Mouse (Mus musculus) layer of hippocampus, adult 2 months (tissue): ENCODE measurements around the gene 4921517D22Rik. TPM values are rescaled to one million over a fixed set of nuclear protein-coding genes. Genes with fewer than 3 reads are reported as not detected.
A peak's percentile ranks its signal among the peaks of the same experiment; 100 is the strongest.
"Not testable (repeated sequence)": the region's sequence is repeated elsewhere in the genome, so short reads cannot be mapped to it uniquely, and the experiment has no call there.

Experiments
- DNase-seq, 2 experiments: peaks; one replicate each; pipeline ENCODE4 v3.0.0; 2022; ENCODE audit warnings: low spot score in 2 of 2
- H3K27ac ChIP-seq: fragments of 200-600 bp; 2 replicates; pipeline ENCODE4 v1.8.1; 2022
- H3K4me3 ChIP-seq: fragments of 200-600 bp; 2 replicates; pipeline ENCODE4 v1.8.1; 2022; ENCODE audit warnings: mild to moderate bottlenecking
- CTCF ChIP-seq: fragments of 200-600 bp; conservative IDR thresholded peaks from 2 replicates; pipeline ENCODE4 v1.8.1; 2022; ENCODE audit warnings: antibody characterized with exemption, mild to moderate bottlenecking, moderate library complexity
- long read RNA-seq, 2 experiments: library from polyadenylated mRNA; stranded (forward); transcript quantifications; one replicate each; pipeline ENCODE4 v2.0.0; 2021; ENCODE audit warnings: borderline mapping rate in 2 of 2
- total RNA-seq, 2 experiments: library from RNA; stranded (reverse); gene quantifications; 2 replicates each; pipeline ENCODE4 v1.2.3; 2021

Gene 4921517D22Rik
- total RNA-seq = not detected
- long read RNA-seq, experiment 1 = 0 reads
- long read RNA-seq, experiment 2 = 0 reads

GRCm38 (mm10) chr13:59694008-59694407 is at the start of gene 4921517D22Rik:
Gene 4921517D22Rik, minus strand, starts transcription at chr13:59694108.
- no peak for TF ChIP-seq CTCF
- DNase-seq = no peak
- Histone ChIP-seq H3K4me3 (no peak within 1 kb of the TSS), H3K27ac (no peak within 1 kb of the TSS)

- no peak overlapping the region for H3K27ac ChIP-seq
- TF ChIP-seq CTCF = peak; percentile 62
These were observed 47.8 kb upstream of the 4921517D22Rik start for GRCm38 (mm10) chr13:59741697-59742096.

GRCm38 (mm10) chr13:59741096-59741495 is 47.2 kb upstream of the 4921517D22Rik start:
- Histone ChIP-seq H3K4me3 (no peak overlapping the region), H3K27ac (no peak overlapping the region)
- TF ChIP-seq CTCF = no peak
- no peak for DNase-seq

More at GRCm38 (mm10) chr13:59741697-59742096, 47.8 kb upstream of the 4921517D22Rik start:
- DNase-seq = no peak
- no peak overlapping the region for H3K4me3 ChIP-seq

- H3K4me3 ChIP-seq = no peak overlapping the region
- no peak overlapping the region for H3K27ac ChIP-seq
- no peak for TF ChIP-seq CTCF
- DNase-seq = no peak
These were observed 45.5 kb upstream of the 4921517D22Rik start for GRCm38 (mm10) chr13:59739397-59739796.

- TF ChIP-seq CTCF = no peak
- no peak for DNase-seq
- no peak overlapping the region for H3K27ac ChIP-seq
- H3K4me3 ChIP-seq = no peak overlapping the region
These were observed 44.5 kb upstream of the 4921517D22Rik start for GRCm38 (mm10) chr13:59738455-59738854.

GRCm38 (mm10) chr13:59735190-59735589 is 41.3 kb upstream of the 4921517D22Rik start:
- no peak for DNase-seq
- Histone ChIP-seq H3K4me3 (no peak overlapping the region), H3K27ac (no peak overlapping the region)
- TF ChIP-seq CTCF = peak; percentile 21

- not testable (repeated sequence) for H3K4me3 ChIP-seq, DNase-seq, H3K27ac ChIP-seq
These were observed 40.4 kb upstream of the 4921517D22Rik start for GRCm38 (mm10) chr13:59734347-59734746.

- DNase-seq = no peak
- Histone ChIP-seq H3K4me3 (no peak overlapping the region), H3K27ac (no peak overlapping the region)
- no peak for TF ChIP-seq CTCF
These were observed 40.0 kb upstream of the 4921517D22Rik start for GRCm38 (mm10) chr13:59733936-59734335.

- no peak within 1 kb of the TSS for H3K27ac ChIP-seq
- DNase-seq = no peak
- TF ChIP-seq CTCF = no peak
- no peak within 1 kb of the TSS for H3K4me3 ChIP-seq
These were observed 37.7 kb upstream of the 4921517D22Rik start, which contains the start of gene Spata31d1d for GRCm38 (mm10) chr13:59731652-59732051. Gene Spata31d1d, minus strand, starts transcription at chr13:59731752.

GRCm38 (mm10) chr13:59728378-59729093 is 34.6 kb upstream of the 4921517D22Rik start:
- H3K27ac ChIP-seq = no peak overlapping the region
- no peak overlapping the region for H3K4me3 ChIP-seq
- DNase-seq = peak; percentile 88 to 92
- TF ChIP-seq CTCF = peak; percentile 99

- no peak overlapping the region for H3K27ac ChIP-seq
- TF ChIP-seq CTCF = no peak
- peak overlapping the region; percentile 32; the same call in 1 of the 2 replicates for H3K4me3 ChIP-seq
- DNase-seq = no peak
These were observed 32.4 kb upstream of the 4921517D22Rik start for GRCm38 (mm10) chr13:59726139-59726867.

GRCm38 (mm10) chr13:59722089-59722488 is 28.2 kb upstream of the 4921517D22Rik start:
- H3K4me3 ChIP-seq, H3K27ac ChIP-seq, DNase-seq: not testable (repeated sequence)

- no peak for DNase-seq
- no peak for TF ChIP-seq CTCF
- no peak overlapping the region for H3K27ac ChIP-seq
- no peak overlapping the region for H3K4me3 ChIP-seq
These were observed 25.6 kb upstream of the 4921517D22Rik start for GRCm38 (mm10) chr13:59719475-59719874.

GRCm38 (mm10) chr13:59718857-59719440 is 25.0 kb upstream of the 4921517D22Rik start:
- DNase-seq, H3K4me3 ChIP-seq, H3K27ac ChIP-seq: not testable (repeated sequence)
